Mouse (Mus musculus): ENCODE measurements around the gene Mrpl49.

Gene Mrpl49

DNA sequence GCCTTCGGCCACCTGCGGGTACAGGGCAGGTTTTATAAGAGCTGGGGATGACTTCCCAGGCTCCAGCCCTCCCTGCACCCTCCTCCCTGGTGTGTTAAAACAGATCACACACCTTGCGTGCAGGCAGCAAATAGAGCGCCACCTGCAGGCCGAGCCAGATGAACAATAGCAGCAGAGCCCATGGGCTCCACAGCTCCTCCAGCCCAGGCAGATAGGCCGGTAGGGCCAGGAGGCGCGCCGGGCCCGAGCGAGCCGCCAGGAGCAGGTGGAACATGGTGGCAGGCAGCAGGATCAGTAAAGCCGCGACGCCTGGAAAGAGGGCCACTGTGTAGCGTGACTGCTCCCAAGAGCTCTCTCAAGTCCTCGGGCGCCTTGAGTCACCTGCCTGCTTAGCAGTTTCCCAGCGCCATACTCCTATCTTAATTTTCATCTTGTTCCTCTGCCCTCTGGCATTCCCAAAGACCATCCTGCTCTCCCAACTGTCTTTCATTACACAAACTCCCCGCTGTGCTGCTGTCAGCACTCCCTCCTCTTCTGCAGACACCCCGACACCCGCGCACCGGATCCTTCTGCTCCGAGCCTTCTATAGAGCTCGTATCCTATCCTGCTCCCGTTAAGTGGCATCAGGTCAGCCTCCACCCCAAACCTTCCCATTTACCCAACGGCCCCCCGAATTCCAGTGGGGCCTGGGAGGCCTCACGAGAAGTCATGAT, 9.6 kb upstream of the Mrpl49 start:
- DNase-seq (ENCODE audit: low read depth, low spot score), result peak; percentile 93

- DNase-seq (ENCODE audit: low read depth, low spot score), result no peak
Measured at GRCm38 (mm10) chr19:6066571-6066970, 9.0 kb upstream of the Mrpl49 start.

- no peak for DNase-seq (ENCODE audit: low read depth, low spot score)
Measured at GRCm38 (mm10) chr19:6063081-6063480, 5.5 kb upstream of the Mrpl49 start.

DNA sequence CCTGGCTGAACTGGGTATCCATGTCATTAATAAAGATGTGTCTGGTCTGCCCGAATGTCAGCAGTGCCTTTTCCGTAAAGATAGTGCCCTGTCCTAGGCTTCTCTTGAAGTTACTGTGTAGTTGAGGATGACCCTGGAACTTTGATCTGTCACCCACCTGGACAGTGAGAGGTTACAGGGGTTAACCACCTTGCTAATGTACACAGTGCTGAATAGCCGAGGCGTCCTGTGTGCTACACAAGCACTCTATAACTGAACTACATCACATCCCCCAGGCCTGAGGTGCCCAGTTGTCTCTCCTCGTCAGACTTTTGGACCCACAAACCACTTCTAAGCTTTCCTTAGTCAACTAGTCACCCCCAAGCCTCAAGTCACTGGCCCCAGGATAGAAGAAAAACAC, 4.8 kb upstream of the Mrpl49 start:
- no peak for DNase-seq (ENCODE audit: low read depth, low spot score)

GRCm38 (mm10) chr19:6061641-6062302, 4.2 kb upstream of the Mrpl49 start:
- peak; percentile 75 for DNase-seq (ENCODE audit: low read depth, low spot score)

GRCm38 (mm10) chr19:6061021-6061533, 3.5 kb upstream of the Mrpl49 start, which contains the start of gene Znhit2:
Gene Znhit2, plus strand, starts transcription at chr19:6061192.
- peak; percentile 96 for DNase-seq (ENCODE audit: low read depth, low spot score)

GRCm38 (mm10) chr19:6058966-6059365, 1.4 kb upstream of the Mrpl49 start:
- DNase-seq (ENCODE audit: low read depth, low spot score), result no peak

- DNase-seq (ENCODE audit: low read depth, low spot score), result no peak
Measured at GRCm38 (mm10) chr19:6058513-6058912, 928 bp upstream of the Mrpl49 start.

DNA sequence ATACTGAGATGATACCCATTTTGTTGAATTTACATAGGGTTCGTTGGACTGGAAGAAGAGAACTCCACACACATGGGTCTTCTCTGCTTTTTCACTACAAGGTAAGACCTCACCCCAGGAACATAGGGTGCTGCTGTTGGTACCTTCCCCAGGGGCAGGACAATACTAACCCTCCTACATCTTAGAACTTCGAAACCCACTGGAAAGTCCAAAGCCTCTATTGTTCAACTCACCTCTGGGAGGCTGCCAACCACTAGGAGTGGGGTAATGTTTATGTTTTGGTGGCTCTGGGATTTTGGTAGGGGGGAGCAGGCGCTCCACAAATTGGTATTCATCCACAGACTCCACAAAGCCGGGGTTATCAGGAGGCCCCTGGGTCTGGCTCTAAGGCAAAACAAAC, 889 bp downstream of the Mrpl49 start:
- no peak for DNase-seq (ENCODE audit: low read depth, low spot score)

GRCm38 (mm10) chr19:6054296-6054695, 3.3 kb downstream of the Mrpl49 start:
- DNase-seq (ENCODE audit: low read depth, low spot score), result no peak

- peak; percentile 5 for DNase-seq (ENCODE audit: low read depth, low spot score)
Measured at GRCm38 (mm10) chr19:6052516-6052915, 5.1 kb downstream of the Mrpl49 start.

- peak; percentile 5 for DNase-seq (ENCODE audit: low read depth, low spot score)
Measured at GRCm38 (mm10) chr19:6048681-6049410, 8.7 kb downstream of the Mrpl49 start.

DNA sequence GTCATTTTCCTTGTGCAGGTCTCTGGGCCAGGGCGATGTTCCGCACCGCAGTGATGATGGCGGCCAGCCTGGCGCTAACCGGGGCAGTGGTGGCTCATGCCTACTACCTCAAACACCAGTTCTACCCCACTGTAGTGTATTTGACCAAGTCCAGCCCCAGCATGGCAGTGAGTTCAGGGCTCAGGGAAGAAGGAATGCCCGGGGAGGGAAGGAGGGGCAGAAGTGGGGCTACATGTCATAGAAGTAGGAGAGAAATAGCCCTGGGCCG, 9.8 kb downstream of the Mrpl49 start:
- DNase-seq (ENCODE audit: low read depth, low spot score), result no peak

DNA sequence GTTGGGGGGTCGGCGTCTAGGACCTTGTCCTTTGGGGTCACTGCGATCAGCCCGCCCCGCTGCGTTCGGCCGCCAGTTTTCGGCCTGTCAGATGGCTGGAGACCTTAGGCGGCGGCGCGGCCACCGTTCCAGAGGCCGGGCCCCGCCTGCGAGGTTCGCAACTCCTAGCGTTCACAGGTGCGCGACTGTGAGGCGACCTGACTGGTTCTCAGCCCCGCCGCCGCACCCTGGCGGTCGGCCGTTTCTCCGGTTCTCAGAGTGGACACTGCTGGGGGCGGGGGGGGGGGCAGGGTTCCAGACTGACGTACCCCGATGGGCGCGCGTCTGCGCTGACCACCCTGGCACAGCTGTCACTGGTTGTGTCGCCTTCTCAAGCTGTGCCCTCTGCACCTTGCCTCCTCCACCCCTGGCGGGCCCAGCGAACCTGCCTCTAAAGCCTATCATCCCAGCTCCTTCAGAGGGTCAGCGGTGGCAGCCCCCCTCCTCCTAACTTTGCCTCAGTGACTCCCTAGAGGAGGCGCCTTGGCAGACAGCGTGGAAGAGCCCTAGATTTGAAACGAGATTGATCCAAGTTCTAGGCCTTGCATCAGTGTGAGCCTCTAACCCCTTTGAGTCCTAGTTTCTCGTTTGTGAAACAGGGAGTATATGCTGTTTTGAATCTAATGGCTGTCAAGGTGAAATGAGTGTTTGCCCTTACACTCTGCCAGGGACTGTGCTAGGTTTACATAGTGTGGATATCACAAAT, 10.3 kb downstream of the Mrpl49 start:
- no peak for DNase-seq (ENCODE audit: low read depth, low spot score)

DNA sequence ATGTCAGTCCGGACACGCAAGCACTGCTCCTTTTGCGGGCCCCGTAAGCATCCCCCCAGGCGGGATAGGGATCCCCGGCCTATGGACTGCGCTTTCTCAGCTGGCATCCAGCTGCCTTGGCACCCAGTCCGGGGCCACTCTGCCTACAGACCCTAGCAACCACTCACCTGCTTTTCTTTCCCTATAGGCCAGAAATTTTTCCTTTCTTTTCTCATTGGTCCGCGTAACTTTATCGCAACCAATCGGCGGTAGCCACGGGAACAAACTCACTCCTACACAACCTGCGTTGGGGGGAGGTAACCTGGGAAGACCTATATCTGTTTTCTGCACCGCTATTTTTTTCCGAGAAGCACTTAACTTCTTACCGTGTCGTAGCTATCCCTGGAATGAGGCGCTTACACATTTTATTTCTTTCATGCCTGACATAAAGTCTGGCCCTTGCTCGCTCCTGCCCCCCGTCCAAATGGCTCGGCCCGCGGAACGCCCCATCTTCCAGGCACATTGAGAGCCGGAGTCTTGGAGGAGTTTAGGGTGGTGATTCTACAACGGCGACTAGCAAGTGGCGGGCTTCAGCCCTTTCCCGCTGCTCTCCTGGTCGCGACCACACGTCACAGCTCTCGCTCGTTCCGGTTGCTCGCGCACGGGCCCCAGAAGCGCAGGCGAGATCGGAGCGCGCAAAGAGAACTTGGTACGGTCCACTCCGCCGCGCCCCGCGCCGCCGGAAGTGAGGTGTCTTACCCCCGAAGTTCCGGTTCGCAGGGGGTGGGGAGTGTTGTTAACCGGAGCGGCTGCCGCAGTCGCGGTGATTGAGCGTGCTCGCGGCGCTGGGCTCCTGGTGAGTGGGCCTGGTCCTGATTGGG, 11.1 kb downstream of the Mrpl49 start, which contains the start of gene Syvn1:
Gene Syvn1 (plus strand): TSS at position 283 of the 860 bp plus-strand sequence.
- peak; percentile 94 for DNase-seq (ENCODE audit: low read depth, low spot score)

GRCm38 (mm10) chr19:6045366-6046293, 12.0 kb downstream of the Mrpl49 start:
- peak; percentile 77 for DNase-seq (ENCODE audit: low read depth, low spot score)

GRCm38 (mm10) chr19:6044102-6044501, 13.5 kb downstream of the Mrpl49 start:
- DNase-seq (ENCODE audit: low read depth, low spot score), result peak; percentile 70

GRCm38 (mm10) chr19:6042293-6042692, 15.3 kb downstream of the Mrpl49 start:
- no peak for DNase-seq (ENCODE audit: low read depth, low spot score)

DNA sequence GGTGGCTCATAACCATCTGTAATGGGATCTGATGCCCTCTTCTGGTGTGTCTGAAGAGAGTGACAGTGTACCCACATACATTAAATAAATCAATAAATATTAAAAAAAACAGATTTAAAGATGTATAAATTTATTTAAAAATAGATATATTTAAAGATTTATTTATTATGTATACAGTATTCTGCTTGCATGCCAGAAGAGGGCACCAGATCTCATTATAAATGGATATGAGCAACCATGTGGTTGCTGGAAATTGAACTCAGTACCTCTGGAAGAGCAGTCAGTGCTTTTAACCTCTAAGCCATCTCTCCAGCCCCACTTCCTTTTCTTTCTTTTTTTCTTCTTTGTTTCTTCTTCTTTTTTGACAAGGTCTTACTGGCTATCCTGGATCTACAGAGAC, 17.6 kb downstream of the Mrpl49 start:
- DNase-seq (ENCODE audit: low read depth, low spot score), result no peak

- DNase-seq (ENCODE audit: low read depth, low spot score), result no peak
Measured at GRCm38 (mm10) chr19:6038326-6038725, 19.3 kb downstream of the Mrpl49 start.

Data from CD4-positive, CD25-positive, alpha-beta regulatory T cell, adult 2 months (primary cell).